Mouse (Mus musculus) heart, postnatal 0 days (tissue): Measurements from ENCODE around the gene Arhgef6. TPM values are rescaled to one million over a fixed set of nuclear protein-coding genes. Genes with fewer than 3 reads are reported as not detected.

ENCODE experiments used
- ATAC-seq: fragments of 200-750 bp; cut with Nextera tagmentation; 2 replicates; pipeline ENCODE4 v1.8.0; 2017; ENCODE audit warnings: low read depth, moderate number of reproducible peaks, moderate library complexity; ENCODE audit not compliant: insufficient read depth
- DNase-seq: peaks from one replicate; pipeline ENCODE4 v3.0.0-alpha.2; 2016; ENCODE audit warnings: low spot score
- H3K27ac ChIP-seq: fragments of 300-500 bp; sonication (generic); 2 replicates; pipeline ENCODE4 v1.5.1; 2014; ENCODE audit warnings: low read depth, mild to moderate bottlenecking
- H3K27me3 ChIP-seq: fragments of 300-500 bp; sonication (generic); 2 replicates; pipeline ENCODE4 v1.6.1; 2014; ENCODE audit warnings: low read length, mixed read lengths; ENCODE audit not compliant: control insufficient read depth, insufficient read depth
- H3K36me3 ChIP-seq: fragments of 300-500 bp; sonication (generic); replicated peaks from 2 replicates; pipeline ENCODE4 v1.6.1; 2014; ENCODE audit warnings: low read length, mixed read lengths; ENCODE audit not compliant: control insufficient read depth, insufficient read depth
- H3K4me1 ChIP-seq: fragments of 300-500 bp; sonication (generic); 2 replicates; pipeline ENCODE4 v1.6.1; 2014; ENCODE audit warnings: antibody characterized with exemption; ENCODE audit not compliant: control insufficient read depth, insufficient read depth
- H3K4me2 ChIP-seq: fragments of 300-500 bp; sonication (generic); 2 replicates; pipeline ENCODE4 v1.6.1; 2014; ENCODE audit warnings: low read depth, mild to moderate bottlenecking, low read length, moderate library complexity
- H3K4me3 ChIP-seq: fragments of 300-500 bp; sonication (generic); 2 replicates; pipeline ENCODE4 v1.5.1; 2014; ENCODE audit warnings: low read depth, low read length
- H3K9ac ChIP-seq: fragments of 300-500 bp; sonication (generic); replicated peaks from 2 replicates; pipeline ENCODE4 v1.6.1; 2014; ENCODE audit warnings: low read depth, low read length, mixed read lengths
- H3K9me3 ChIP-seq: fragments of 300-500 bp; sonication (generic); replicated peaks from 2 replicates; pipeline ENCODE4 v1.6.1; 2016; ENCODE audit warnings: low read length; ENCODE audit not compliant: control insufficient read depth
- CTCF ChIP-seq: IDR thresholded peaks from 2 replicates; pipeline ENCODE4 v1.5.1; 2016; ENCODE audit warnings: antibody characterized with exemption, control low read depth, low read depth
- EP300 ChIP-seq: IDR thresholded peaks from 2 replicates; pipeline ENCODE4 v1.6.1; 2016; ENCODE audit warnings: antibody characterized with exemption, low read depth
- WGBS: fragments of 180-500 bp; shearing (Covaris S2); extraction: QIAGEN DNeasy Blood & Tissue Kit; methylation state at CpG from one replicate; pipeline ENCODE4 v1.1.7; 2014; 5-methylcytosine and 5-hydroxymethylcytosine counted together
- polyA plus RNA-seq: library from polyadenylated mRNA; unstranded; fragments of >200 nt; fragmentation: Nextera tagmentation; extraction: Ambion mirVana; gene quantifications from 2 replicates; pipeline ENCODE4 v1.2.1, GENCODE M21; 2015
- total RNA-seq: library from RNA; depleted of rRNA; stranded (reverse); fragments of >200 nt; gene quantifications from 2 replicates; pipeline ENCODE4 v1.2.3, GENCODE M21; 2014; ENCODE audit warnings: low replicate concordance

The Arhgef6 gene
- total and polyA plus RNA-seq, 2 experiments from 2014 or later: 33.6 to 69.1 TPM

DNA sequence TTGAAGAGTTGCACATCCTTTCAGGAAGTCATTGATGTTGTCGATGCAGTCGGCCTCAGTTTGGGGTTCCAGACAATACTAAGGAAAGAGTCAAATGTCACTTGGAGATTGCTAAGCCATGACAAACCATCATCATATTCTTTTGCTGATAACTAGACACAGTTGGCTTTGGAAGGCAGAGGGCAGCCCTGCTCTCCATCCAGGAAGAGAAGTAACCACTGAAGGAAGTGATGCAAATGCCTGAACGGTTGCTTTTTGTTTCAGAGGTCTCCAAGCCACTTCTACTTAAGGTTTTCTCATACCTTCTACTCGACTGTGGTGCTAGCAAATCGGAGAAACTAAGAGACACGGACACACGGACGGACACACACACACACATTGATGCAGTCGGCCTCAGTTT is 1.6 kb downstream of the Arhgef6 start:
- H3K4me3 ChIP-seq: no peak overlapping the region; the same call in 1 of the 2 replicates
- no peaks in the 10 kb centered on the region for H3K27me3 ChIP-seq
- H3K36me3 ChIP-seq: no peaks in the 10 kb centered on the region
- WGBS: 67% methylated on average over 9 of the region's 9 CpGs
- no peaks in the 10 kb centered on the region for H3K4me1 ChIP-seq
- ATAC-seq (no peak), DNase-seq (no peak)
- TF ChIP-seq EP300 (no peak), CTCF (no peak)
- no peaks in the 10 kb centered on the region for H3K9me3 ChIP-seq
- H3K9ac ChIP-seq: no peak overlapping the region
- H3K4me2 ChIP-seq: no peak overlapping the region
- no peak overlapping the region for H3K27ac ChIP-seq

DNA sequence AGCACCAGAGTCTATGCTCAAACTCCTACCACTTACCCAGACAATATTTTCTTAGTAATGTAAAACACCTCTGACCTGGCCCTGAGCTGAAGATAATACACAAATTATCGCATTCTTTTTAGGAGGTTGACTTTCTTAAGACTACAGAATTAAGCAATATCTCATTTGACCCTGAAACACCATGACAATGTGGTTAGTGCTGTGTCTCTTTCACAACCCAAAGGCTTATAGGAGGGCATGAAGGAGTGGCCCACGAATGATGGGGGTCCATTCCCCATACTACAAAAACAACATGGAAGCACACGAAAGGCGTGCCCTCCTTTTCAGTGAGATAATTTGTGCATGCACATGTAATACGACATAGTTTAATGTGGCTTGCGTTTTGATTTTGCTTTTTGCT is 3.2 kb downstream of the Arhgef6 start:
- Histone ChIP-seq H3K27ac (no peak overlapping the region), H3K27me3 (no peaks in the 10 kb centered on the region), H3K4me1 (no peaks in the 10 kb centered on the region), H3K36me3 (no peaks in the 10 kb centered on the region), H3K4me2 (no peak overlapping the region), H3K4me3 (no peak overlapping the region), H3K9ac (no peak overlapping the region), H3K9me3 (no peaks in the 10 kb centered on the region)
- 84% methylated on average over 6 of the region's 6 CpGs for WGBS
- DNase-seq (no peak), ATAC-seq (no peak)
- TF ChIP-seq CTCF (no peak), EP300 (no peak)

GRCm38 (mm10) chrX:57327668-57328338 is 10.7 kb downstream of the Arhgef6 start:
- Histone ChIP-seq H3K27ac (no peak overlapping the region), H3K4me3 (no peak overlapping the region), H3K9me3 (no peaks in the 10 kb centered on the region), H3K4me2 (no peak overlapping the region), H3K36me3 (no peaks in the 10 kb centered on the region), H3K27me3 (no peaks in the 10 kb centered on the region), H3K9ac (no peak overlapping the region), H3K4me1 (no peaks in the 10 kb centered on the region)
- no peak for ATAC-seq
- no peak for DNase-seq
- TF ChIP-seq EP300 (no peak), CTCF (no peak)
- WGBS: 67% methylated on average over 3 of the region's 3 CpGs

DNA sequence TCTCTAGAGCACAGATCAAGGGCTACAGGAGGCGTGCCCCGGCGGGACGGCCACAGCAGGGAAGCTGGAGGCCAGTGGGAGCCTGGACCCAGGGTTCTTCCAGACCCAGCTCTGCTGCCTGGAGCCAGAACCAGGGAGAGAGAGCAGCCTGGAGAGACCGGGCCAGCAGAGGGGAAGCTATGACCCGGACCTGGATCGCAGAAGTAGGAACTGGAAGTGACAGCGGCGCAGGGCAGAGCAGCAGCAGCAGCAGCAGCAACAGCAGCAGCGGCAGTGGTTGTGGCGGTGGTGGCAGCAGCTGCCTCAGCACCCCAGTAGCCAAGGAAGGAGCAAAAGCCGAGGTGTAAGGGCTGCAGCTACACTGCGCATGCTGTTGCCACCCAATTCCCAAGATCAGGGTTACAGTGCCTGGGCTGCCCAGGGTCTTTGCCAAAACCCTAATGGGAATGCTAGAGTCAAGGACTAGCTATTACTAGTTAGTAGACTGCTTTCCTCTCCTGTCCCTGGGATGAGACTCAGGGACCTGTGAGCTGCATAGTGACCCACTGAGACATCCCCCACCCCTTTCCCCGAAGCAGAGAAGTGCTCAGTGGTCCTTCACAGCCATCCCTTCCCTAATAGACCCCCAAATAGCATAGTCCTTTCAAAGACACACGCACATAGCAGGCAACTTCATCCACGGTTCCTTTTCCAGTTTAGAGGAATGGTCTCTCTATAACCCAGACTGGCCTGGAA is 11.9 kb downstream of the Arhgef6 start:
- DNase-seq: peak; percentile 27
- Histone ChIP-seq H3K4me1 (no peaks in the 10 kb centered on the region), H3K27me3 (no peaks in the 10 kb centered on the region), H3K27ac (peak overlapping the region; percentile 88), H3K4me3 (peak overlapping the region; percentile 48), H3K4me2 (peak overlapping the region; percentile 72), H3K9me3 (no peaks in the 10 kb centered on the region), H3K9ac (peak overlapping the region; percentile 66), H3K36me3 (no peaks in the 10 kb centered on the region)
- peak; percentile 74 for ATAC-seq
- WGBS: 37% methylated on average over 16 of the region's 16 CpGs
- TF ChIP-seq CTCF: no peak
- no peak for TF ChIP-seq EP300

- DNase-seq (no peak), ATAC-seq (peak; percentile 76)
- peak overlapping the region; percentile 72 for H3K4me2 ChIP-seq
- no peaks in the 10 kb centered on the region for H3K27me3 ChIP-seq
- H3K36me3 ChIP-seq: no peaks in the 10 kb centered on the region
- H3K27ac ChIP-seq: peak overlapping the region; percentile 88
- no peaks in the 10 kb centered on the region for H3K4me1 ChIP-seq
- no peaks in the 10 kb centered on the region for H3K9me3 ChIP-seq
- H3K9ac ChIP-seq: peak overlapping the region; percentile 66
- no peak for TF ChIP-seq EP300
- no peak for TF ChIP-seq CTCF
- 18% methylated on average over 29 of the region's 29 CpGs for WGBS
- peak overlapping the region; percentile 48 for H3K4me3 ChIP-seq
These were observed 12.6 kb downstream of the Arhgef6 start for GRCm38 (mm10) chrX:57325861-57326461.
